Mouse (Mus musculus) neural tube, embryonic 12.5 days (tissue): ENCODE measurements around the gene Aprt. TPM values are rescaled to one million over a fixed set of nuclear protein-coding genes. Genes with fewer than 3 reads are reported as not detected.

Source experiments
- ATAC-seq: fragments of 200-750 bp; cut with Nextera tagmentation; 2 replicates; pipeline ENCODE4 v1.8.0; 2017; ENCODE audit warnings: low read depth, mild to moderate bottlenecking, moderate TSS enrichment, moderate library complexity; ENCODE audit not compliant: low FRiP score
- H3K27ac ChIP-seq: fragments of 300-500 bp; sonication (generic); 2 replicates; pipeline ENCODE4 v1.5.1; 2016
- H3K27me3 ChIP-seq: fragments of 300-500 bp; sonication (generic); replicated peaks from 2 replicates; pipeline ENCODE4 v1.6.1; 2016; ENCODE audit warnings: mild to moderate bottlenecking
- H3K36me3 ChIP-seq: fragments of 300-500 bp; sonication (generic); 2 replicates; pipeline ENCODE4 v1.6.1; 2016; ENCODE audit warnings: mild to moderate bottlenecking
- H3K4me1 ChIP-seq: fragments of 300-500 bp; sonication (generic); 2 replicates; pipeline ENCODE4 v1.6.1; 2016
- H3K4me2 ChIP-seq: fragments of 300-500 bp; sonication (generic); replicated peaks from 2 replicates; pipeline ENCODE4 v1.6.1; 2016; ENCODE audit warnings: mild to moderate bottlenecking
- H3K4me3 ChIP-seq: fragments of 300-500 bp; sonication (generic); 2 replicates; pipeline ENCODE4 v1.5.1; 2016
- H3K9ac ChIP-seq: fragments of 300-500 bp; sonication (generic); 2 replicates; pipeline ENCODE4 v1.6.1; 2016; ENCODE audit warnings: mild to moderate bottlenecking
- H3K9me3 ChIP-seq: fragments of 300-500 bp; sonication (generic); 2 replicates; pipeline ENCODE4 v1.6.1; 2016; ENCODE audit warnings: mild to moderate bottlenecking
- WGBS: fragments of 180-500 bp; shearing (Covaris S2); methylation state at CpG from one replicate; pipeline ENCODE4 v1.1.7; 2016; 5-methylcytosine and 5-hydroxymethylcytosine counted together
- polyA plus RNA-seq: library from polyadenylated mRNA; unstranded; fragments of >200 nt; fragmentation: Nextera tagmentation; extraction: Ambion mirVana; gene quantifications from 2 replicates; pipeline ENCODE4 v1.2.1, GENCODE M21; 2016

Aprt gene
- 182 and 194 TPM in 2 replicates for polyA plus RNA-seq

GRCm38 (mm10) chr8:122576648-122577022 is at the start of gene Aprt:
Aprt (minus strand) TSS chr8:122576909.
- H3K27me3 ChIP-seq: no peaks in the 10 kb centered on the region
- ATAC-seq: peak; percentile 87
- H3K4me3 ChIP-seq: peak within 1 kb of the TSS; percentile 51
- peaks cover 32% of the 10 kb centered on the region for H3K4me1 ChIP-seq
- H3K36me3 ChIP-seq: peaks cover 17% of the 10 kb centered on the region
- peak within 1 kb of the TSS; percentile 74 for H3K9ac ChIP-seq
- peak within 1 kb of the TSS; percentile 78 for H3K4me2 ChIP-seq
- no peak within 1 kb of the TSS for H3K27ac ChIP-seq
- WGBS: under 1% methylated on average over 39 of the region's 39 CpGs
- no peaks in the 10 kb centered on the region for H3K9me3 ChIP-seq

- no peak overlapping the region for H3K4me3 ChIP-seq
- H3K4me2 ChIP-seq: no peak overlapping the region
- H3K4me1 ChIP-seq: no peaks in the 10 kb centered on the region; the same call in 1 of the 2 replicates
- ATAC-seq: no peak
- H3K27ac ChIP-seq: no peak overlapping the region
- WGBS: 86% methylated on average over 9 of the region's 9 CpGs
- no peaks in the 10 kb centered on the region for H3K27me3 ChIP-seq
- peaks cover 14% of the 10 kb centered on the region for H3K36me3 ChIP-seq
- no peak overlapping the region for H3K9ac ChIP-seq
- H3K9me3 ChIP-seq: no peaks in the 10 kb centered on the region
These were observed 49.1 kb upstream of the Aprt start for GRCm38 (mm10) chr8:122625811-122626210.

GRCm38 (mm10) chr8:122624653-122625052 is 47.9 kb upstream of the Aprt start:
- Histone ChIP-seq H3K27me3 (no peaks in the 10 kb centered on the region), H3K36me3 (peaks cover 7% of the 10 kb centered on the region; the same call in 1 of the 2 replicates), H3K4me2 (no peak overlapping the region), H3K9ac (no peak overlapping the region), H3K27ac (no peak overlapping the region), H3K9me3 (no peaks in the 10 kb centered on the region), H3K4me1 (peaks cover 11% of the 10 kb centered on the region), H3K4me3 (no peak overlapping the region)
- ATAC-seq: no peak
- 73% methylated on average over 5 of the region's 5 CpGs for WGBS

- 87% methylated on average over 17 of the region's 17 CpGs for WGBS
- H3K27ac ChIP-seq: no peak overlapping the region
- no peak for ATAC-seq
These were observed 47.3 kb upstream of the Aprt start for GRCm38 (mm10) chr8:122623844-122624642.

GRCm38 (mm10) chr8:122622727-122623126 is 46.0 kb upstream of the Aprt start, which contains the start of gene Pabpn1l:
Pabpn1l (minus strand) TSS chr8:122622739.
- H3K9ac ChIP-seq: no peak within 1 kb of the TSS
- H3K4me3 ChIP-seq: no peak within 1 kb of the TSS
- no peak within 1 kb of the TSS for H3K4me2 ChIP-seq
- WGBS: 78% methylated on average over 6 of the region's 6 CpGs
- no peaks in the 10 kb centered on the region for H3K36me3 ChIP-seq
- ATAC-seq: no peak
- no peaks in the 10 kb centered on the region for H3K27me3 ChIP-seq
- no peak within 1 kb of the TSS for H3K27ac ChIP-seq
- peaks cover 19% of the 10 kb centered on the region for H3K4me1 ChIP-seq
- no peaks in the 10 kb centered on the region for H3K9me3 ChIP-seq

More at GRCm38 (mm10) chr8:122623844-122624642, 47.3 kb upstream of the Aprt start:
- H3K27me3 ChIP-seq: no peaks in the 10 kb centered on the region
- H3K4me3 ChIP-seq: no peak overlapping the region
- H3K4me1 ChIP-seq: peaks cover 14% of the 10 kb centered on the region
- no peak overlapping the region for H3K4me2 ChIP-seq
- H3K9ac ChIP-seq: no peak overlapping the region
- H3K36me3 ChIP-seq: peaks cover 4% of the 10 kb centered on the region; the same call in 1 of the 2 replicates
- H3K9me3 ChIP-seq: no peaks in the 10 kb centered on the region

- H3K36me3 ChIP-seq: no peaks in the 10 kb centered on the region; the same call in 1 of the 2 replicates
- ATAC-seq: no peak
- no peak overlapping the region for H3K4me3 ChIP-seq
- 40% methylated on average over 5 of the region's 5 CpGs for WGBS
- no peaks in the 10 kb centered on the region for H3K9me3 ChIP-seq
- no peak overlapping the region for H3K9ac ChIP-seq
- no peak overlapping the region for H3K4me2 ChIP-seq
- H3K4me1 ChIP-seq: peaks cover 19% of the 10 kb centered on the region
- no peak overlapping the region for H3K27ac ChIP-seq
- no peaks in the 10 kb centered on the region for H3K27me3 ChIP-seq
These were observed 43.7 kb upstream of the Aprt start for GRCm38 (mm10) chr8:122620446-122620845.

- Histone ChIP-seq H3K27me3 (no peaks in the 10 kb centered on the region), H3K36me3 (no peaks in the 10 kb centered on the region; the same call in 1 of the 2 replicates), H3K4me3 (no peak overlapping the region), H3K9ac (no peak overlapping the region), H3K4me1 (peaks cover 19% of the 10 kb centered on the region), H3K27ac (no peak overlapping the region), H3K9me3 (no peaks in the 10 kb centered on the region), H3K4me2 (no peak overlapping the region)
- WGBS: 79% methylated on average over 6 of the region's 6 CpGs
- ATAC-seq: no peak
These were observed 42.1 kb upstream of the Aprt start for GRCm38 (mm10) chr8:122618660-122619378.

- 41% methylated on average over 5 of the region's 7 CpGs for WGBS
- Histone ChIP-seq H3K4me2 (no peak overlapping the region), H3K36me3 (no peaks in the 10 kb centered on the region; the same call in 1 of the 2 replicates), H3K27ac (no peak overlapping the region), H3K27me3 (no peaks in the 10 kb centered on the region), H3K9me3 (no peaks in the 10 kb centered on the region), H3K4me1 (peaks cover 19% of the 10 kb centered on the region), H3K9ac (no peak overlapping the region), H3K4me3 (no peak overlapping the region)
- ATAC-seq: 0 out of 2 replicates have a peak, but pooled peaks have one; percentile 39
These were observed 41.3 kb upstream of the Aprt start for GRCm38 (mm10) chr8:122617947-122618546.

- ATAC-seq: no peak
- H3K36me3 ChIP-seq: no peaks in the 10 kb centered on the region; the same call in 1 of the 2 replicates
- 75% methylated on average over 9 of the region's 9 CpGs for WGBS
- peaks cover 32% of the 10 kb centered on the region for H3K4me1 ChIP-seq
- H3K27me3 ChIP-seq: no peaks in the 10 kb centered on the region
- H3K9me3 ChIP-seq: no peaks in the 10 kb centered on the region
- H3K4me3 ChIP-seq: no peak overlapping the region
- H3K27ac ChIP-seq: no peak overlapping the region
- 0 out of 2 replicates have a peak overlapping the region, but pooled peaks have one; percentile 21 for H3K9ac ChIP-seq
- H3K4me2 ChIP-seq: no peak overlapping the region
These were observed 39.6 kb upstream of the Aprt start for GRCm38 (mm10) chr8:122616181-122616905.

GRCm38 (mm10) chr8:122611295-122612133 is 34.8 kb upstream of the Aprt start, which contains the start of the genes Galns and Trappc2l:
Galns (minus strand) TSS chr8:122611463.
Trappc2l (plus strand) TSS chr8:122611640.
- H3K9me3 ChIP-seq: no peaks in the 10 kb centered on the region
- under 1% methylated on average over 56 of the region's 57 CpGs for WGBS
- no peaks in the 10 kb centered on the region for H3K27me3 ChIP-seq
- ATAC-seq: peak; percentile 98
- H3K36me3 ChIP-seq: no peaks in the 10 kb centered on the region; the same call in 1 of the 2 replicates
- peak within 1 kb of the TSS; percentile 91 for H3K4me2 ChIP-seq
- peaks cover 23% of the 10 kb centered on the region for H3K4me1 ChIP-seq
- peak within 1 kb of the TSS; percentile 73 for H3K9ac ChIP-seq
- peak within 1 kb of the TSS; percentile 72 for H3K4me3 ChIP-seq
- H3K27ac ChIP-seq: peak within 1 kb of the TSS; percentile 64
